ENCODE assay signal across 8 mouse cellular contexts in genomic region chr8:83442243-83443051, GRCm38 (mm10). TPM values are rescaled to one million over a fixed set of nuclear protein-coding genes. Genes with fewer than 3 reads are reported as not detected.
DNase-seq lines count a peak whose midpoint lies in the region; ATAC-seq lines count a peak whose summit lies in the region.

No protein-coding gene starts in this region.

- peaks cover 9% of the 10 kb centered on the region for H3K36me3 ChIP-seq in intestine, embryonic 14.5 days (ENCODE audit: control insufficient read depth, insufficient read depth, low read length)

- peak; percentile 96 to 97 for DNase-seq in adrenal gland, adult 18-20 months (ENCODE audit: low spot score in 2 of 2)
- peak; percentile 99 for DNase-seq in embryo, embryonic 11 days
- DNase-seq in gastrocnemius, postnatal 25 days = peak; percentile 99
- DNase-seq in intestine, embryonic 14.5 days (ENCODE audit: low spot score) = peak; percentile 94
- DNase-seq in left cerebral cortex, postnatal 14 days (ENCODE audit: low spot score in 2 of 2) = peak; percentile 96 to 97
- peak; percentile 99 for DNase-seq in mesoderm, embryonic 11.5 days (ENCODE audit: low read depth, low spot score)
- peak; percentile 95 for DNase-seq in right cerebral cortex, postnatal 36 days (ENCODE audit: low spot score in 2 of 2)
- DNase-seq in yolk sac, embryonic 10.5 days (ENCODE audit: low spot score) = peak; percentile 98

- intact Hi-C loops in left cerebral cortex, postnatal 14 days (cut with DNase I) = loop anchor here (10.0 kb wide), 1 partner anchor 108 kb away; the partner anchor contains the start of gene Elmod2

- H3K27me3 ChIP-seq in intestine, embryonic 14.5 days (replicated peaks; ENCODE audit: control insufficient read depth, insufficient read depth, low read length) = no peaks in the 10 kb centered on the region

- WGBS in intestine, embryonic 14.5 days = under 1% methylated on average over 56 of the region's 64 CpGs

- ATAC-seq in intestine, embryonic 14.5 days (replicated peaks; ENCODE audit: low FRiP score, low TSS enrichment, low read depth) = peak; percentile 100

- H3K9ac ChIP-seq in intestine, embryonic 14.5 days (ENCODE audit: low read length) = peak overlapping the region; percentile 89

- peak overlapping the region; percentile 91 for H3K27ac ChIP-seq in intestine, embryonic 14.5 days (ENCODE audit: low read depth)

- peak overlapping the region; percentile 74 for H3K4me2 ChIP-seq in intestine, embryonic 14.5 days (ENCODE audit: low read length)

- H3K4me1 ChIP-seq in intestine, embryonic 14.5 days (replicated peaks; ENCODE audit: control insufficient read depth, insufficient read depth, low read length) = peaks cover 10% of the 10 kb centered on the region; the same call in 1 of the 2 replicates

- H3K9me3 ChIP-seq in intestine, embryonic 14.5 days (ENCODE audit: control insufficient read depth, low read length) = no peaks in the 10 kb centered on the region

- H3K4me3 ChIP-seq in intestine, embryonic 14.5 days (ENCODE audit: low read depth, low read length) = peak overlapping the region; percentile 94

RNA-seq across cellular contexts. Expression of gene Scoc, which starts 15.7 kb away (rescaled TPM):
- total RNA-seq in adrenal gland, adult 18-20 months (2021) = 10 to 100 TPM; 80.2 to 90.2 TPM
- 10 to 100 TPM; 40.0 to 43.9 TPM for total RNA-seq in gastrocnemius, postnatal 25 days (2021)
- polyA plus RNA-seq in intestine, embryonic 14.5 days (2014; fragmentation: Nextera tagmentation; extraction: Ambion mirVana) = 92.4 and 101 TPM in 2 replicates
- total RNA-seq in left cerebral cortex, postnatal 14 days (2021) = 100 to 1,000 TPM; 250 to 264 TPM

RNA-seq across cellular contexts. Expression of gene Clgn, which starts 52.8 kb away (rescaled TPM):
- not detected for total RNA-seq in adrenal gland, adult 18-20 months (2021)
- total RNA-seq in gastrocnemius, postnatal 25 days (2021) = not detected
- polyA plus RNA-seq in intestine, embryonic 14.5 days (2014; fragmentation: Nextera tagmentation; extraction: Ambion mirVana) = 0.58 and 0.75 TPM in 2 replicates
- total RNA-seq in left cerebral cortex, postnatal 14 days (2021) = 1 to 10 TPM; 7.9 to 9.3 TPM

Comparison
In these comparisons a context has a peak if more than half of its experiments do, and no peak if none do; other contexts are left out.
1. Peak in every context shown above with its lines: DNase-seq, ATAC-seq, H3K4me3 ChIP-seq and H3K27ac ChIP-seq.
2. RNA of gene Clgn, which starts 52.8 kb away (total RNA-seq): 7.9 to 9.3 TPM in left cerebral cortex, postnatal 14 days; not detected in adrenal gland, adult 18-20 months and not detected in gastrocnemius, postnatal 25 days; every median in the first group is over 4 times any median in the second.